Mouse (Mus musculus) cerebellum, adult (tissue): Measurements from ENCODE around the gene Prkn.

ENCODE experiments used
- ATAC-seq: cut with Nextera tagmentation; 2 replicates; pipeline ENCODE4 v1.9.2; 2017; ENCODE audit warnings: mild to moderate bottlenecking, moderate library complexity, mixed read lengths; ENCODE audit not compliant: insufficient number of reproducible peaks, low FRiP score, low TSS enrichment

Prkn gene

DNA sequence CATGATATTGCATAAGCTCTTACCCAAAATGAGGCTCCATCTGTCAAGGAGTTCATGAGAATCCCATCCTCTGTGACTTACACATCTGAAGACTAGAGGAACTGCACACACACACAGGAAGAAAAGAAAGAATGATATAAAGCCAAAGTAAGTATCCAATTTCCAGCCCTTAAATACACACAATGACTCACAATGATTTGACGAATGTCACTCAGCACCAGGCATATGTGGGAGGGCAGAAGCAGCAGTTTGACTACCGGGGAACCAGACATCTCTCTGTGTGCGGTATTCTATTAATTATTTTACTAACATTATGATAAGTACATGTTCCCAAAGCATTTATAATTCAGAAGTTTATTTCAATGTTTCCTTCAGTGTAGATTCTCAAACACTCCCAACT is 780.6 kb downstream of the Prkn start:
- no peak for ATAC-seq

DNA sequence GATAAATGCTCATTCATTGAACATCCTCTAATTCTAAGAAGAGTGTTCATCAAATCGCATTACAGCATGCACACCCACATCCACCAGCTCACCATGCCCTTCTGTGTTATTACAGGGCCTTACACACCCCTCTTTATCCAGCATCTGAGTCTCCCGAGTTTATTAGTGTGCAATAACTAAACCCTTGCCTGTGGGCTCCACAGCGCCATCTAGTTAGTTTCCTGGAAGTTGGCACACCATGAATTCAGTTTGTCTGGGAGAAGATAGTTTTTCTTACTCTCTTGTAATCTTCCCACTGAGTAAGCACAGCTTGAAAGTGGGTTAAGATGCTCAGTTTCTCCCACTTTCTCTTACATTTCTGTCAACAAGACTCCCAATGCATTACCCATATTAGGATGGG is 781.3 kb downstream of the Prkn start:
- ATAC-seq = no peak

DNA sequence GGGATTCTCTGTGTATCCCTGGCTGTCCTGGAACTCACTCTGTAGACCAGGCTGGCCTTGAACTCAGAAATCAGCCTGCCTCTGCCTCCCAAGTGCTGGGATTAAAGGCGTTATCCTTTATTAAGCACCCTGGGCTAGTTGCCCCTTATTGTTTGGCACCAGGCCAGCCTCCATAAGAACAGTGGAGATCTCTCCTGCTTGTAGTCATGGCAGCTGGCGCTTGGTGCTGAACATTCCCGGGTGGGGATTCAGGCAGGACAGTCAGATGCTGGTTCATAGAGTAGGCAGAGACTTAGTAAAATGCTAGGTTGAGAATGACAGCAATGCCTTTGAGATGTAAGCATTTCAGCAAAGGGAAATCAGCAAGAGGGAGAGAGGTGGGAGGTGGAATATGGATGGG is 786.1 kb downstream of the Prkn start:
- ATAC-seq = no peak

DNA sequence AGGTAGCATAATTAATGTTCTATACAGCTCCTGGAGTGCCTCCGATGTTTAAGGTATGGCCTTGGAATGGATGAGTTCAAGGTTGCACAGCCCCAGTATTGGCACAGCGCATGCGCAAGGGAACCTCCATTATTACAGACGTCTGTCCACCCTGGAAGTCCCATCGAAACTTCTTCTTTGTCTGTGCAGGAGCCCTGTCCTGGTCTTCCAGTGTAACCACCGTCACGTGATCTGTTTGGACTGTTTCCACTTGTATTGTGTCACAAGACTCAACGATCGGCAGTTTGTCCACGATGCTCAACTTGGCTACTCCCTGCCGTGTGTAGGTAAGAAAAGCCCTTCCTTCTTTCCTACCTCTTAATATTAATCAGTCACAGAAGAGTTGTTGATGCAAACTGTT is 794.9 kb downstream of the Prkn start:
- ATAC-seq = no peak

DNA sequence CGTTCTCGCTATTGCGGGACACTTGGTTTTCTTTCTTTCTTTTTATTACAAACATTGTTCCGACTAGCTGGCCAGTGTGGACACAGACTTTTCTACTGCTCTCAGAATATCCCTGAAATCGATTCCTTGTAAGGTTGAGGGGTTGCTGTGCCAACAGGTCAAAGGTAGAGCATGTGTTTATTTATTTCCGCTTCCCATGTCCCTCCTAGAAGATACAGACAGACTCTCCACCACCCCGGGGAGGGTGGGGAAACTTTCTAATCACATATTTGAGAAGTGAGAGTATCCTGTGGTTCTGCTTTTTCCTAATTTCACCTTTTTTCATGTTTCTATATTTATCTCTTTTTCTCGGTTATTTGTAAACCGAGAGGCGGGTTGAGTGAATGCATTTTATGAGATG is 797.5 kb downstream of the Prkn start:
- no peak for ATAC-seq

DNA sequence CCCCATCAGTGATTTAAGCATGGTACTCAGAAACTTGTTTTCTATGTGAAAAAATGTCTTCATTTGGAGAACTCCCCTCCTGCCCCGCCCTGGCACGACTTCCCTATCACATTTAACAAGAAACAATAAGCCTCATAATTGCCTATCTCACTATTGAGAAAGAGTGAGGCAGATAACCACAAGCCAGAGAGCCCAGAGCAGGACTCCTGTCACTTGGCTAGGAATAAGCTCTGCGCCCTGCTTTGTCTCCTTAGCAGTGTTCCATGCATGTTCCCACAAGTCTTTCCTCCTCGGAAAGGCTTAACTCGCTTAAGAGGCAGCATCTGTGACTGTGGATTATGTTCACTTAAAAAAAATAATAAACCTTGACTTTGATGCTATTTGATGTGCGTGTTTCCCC is 798.3 kb downstream of the Prkn start:
- no peak for ATAC-seq

DNA sequence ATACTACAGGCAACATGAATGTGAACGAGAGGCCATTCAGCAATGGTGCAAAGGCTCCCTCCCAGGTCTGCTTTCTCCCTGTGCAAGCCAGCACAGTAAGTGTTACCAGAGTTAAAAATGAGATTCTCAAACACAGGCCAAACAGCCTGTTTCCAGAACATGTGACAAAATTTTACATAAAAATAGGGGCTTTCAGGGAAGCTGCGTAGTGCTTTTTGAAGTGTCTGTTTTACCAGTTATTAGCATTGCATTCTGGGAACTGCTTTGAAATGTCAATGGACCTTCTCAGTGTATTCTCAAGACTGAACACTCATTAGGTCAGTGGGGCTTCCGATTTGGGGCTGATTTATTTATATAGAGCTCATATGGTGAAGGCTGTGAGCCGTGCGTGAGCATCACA is 799.6 kb downstream of the Prkn start:
- ATAC-seq = no peak

DNA sequence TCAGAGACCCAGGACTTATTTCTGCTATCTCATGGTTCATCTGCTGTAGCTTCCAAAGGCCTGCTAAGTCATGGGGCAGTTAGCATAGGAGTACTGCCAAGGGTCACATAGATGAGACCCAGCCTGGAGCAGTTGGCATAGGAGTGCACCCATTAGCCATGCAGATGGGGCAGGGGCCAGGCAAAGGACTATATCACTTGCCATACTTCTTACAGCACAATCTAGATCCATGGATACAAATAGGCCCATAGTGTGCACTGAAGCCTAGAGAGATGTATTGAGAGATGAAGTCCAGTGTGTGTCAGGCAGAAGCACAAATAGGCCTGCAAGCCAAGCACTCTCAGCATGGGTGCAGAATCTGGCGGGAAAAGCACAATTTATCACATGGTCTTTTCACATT is 802.1 kb downstream of the Prkn start:
- ATAC-seq = no peak

DNA sequence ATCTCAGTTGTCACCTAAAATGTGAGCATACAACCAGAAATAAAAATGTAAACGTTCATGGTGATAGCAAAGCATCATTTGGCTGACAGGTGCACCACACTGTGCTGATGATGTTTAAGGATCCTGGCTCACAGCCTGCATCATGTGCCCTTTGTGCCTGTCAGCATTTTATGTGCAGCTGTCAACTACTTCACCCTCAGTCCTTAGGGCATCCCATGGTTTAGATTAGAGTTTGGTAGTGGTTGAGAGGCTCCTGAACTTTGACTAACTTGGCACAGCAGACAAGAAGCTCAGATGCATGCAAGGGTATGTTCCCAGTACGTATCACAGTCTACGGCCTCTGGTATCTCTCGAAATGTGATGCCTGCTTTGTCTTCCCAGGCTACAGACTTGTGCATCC is 803.8 kb downstream of the Prkn start:
- no peak for ATAC-seq

DNA sequence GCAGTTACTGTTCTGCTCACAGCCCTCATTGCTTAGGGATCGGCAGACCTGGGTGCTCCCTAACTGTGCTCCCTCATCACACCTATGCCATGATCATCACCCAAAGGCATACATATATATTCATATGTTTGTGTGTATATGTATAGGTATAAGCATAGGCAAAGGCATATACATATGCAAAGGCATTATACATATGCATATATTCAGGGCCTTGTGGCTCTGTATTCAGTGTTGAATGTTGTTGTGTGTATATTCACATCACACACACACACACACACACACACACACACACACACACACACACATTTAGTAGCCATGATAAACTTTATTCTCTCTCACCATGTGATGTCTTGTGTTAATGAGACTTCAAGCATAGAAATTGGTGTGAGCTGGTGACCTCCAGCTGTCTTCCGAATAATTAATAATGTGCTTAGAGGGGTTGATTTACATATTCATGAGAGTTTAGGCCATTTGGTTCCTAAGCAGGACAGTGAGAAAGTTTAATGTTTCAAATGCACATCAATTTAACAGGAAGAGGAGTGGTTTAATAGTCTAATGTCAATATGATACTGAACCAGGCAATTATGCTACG is 804.8 kb downstream of the Prkn start:
- ATAC-seq = no peak

DNA sequence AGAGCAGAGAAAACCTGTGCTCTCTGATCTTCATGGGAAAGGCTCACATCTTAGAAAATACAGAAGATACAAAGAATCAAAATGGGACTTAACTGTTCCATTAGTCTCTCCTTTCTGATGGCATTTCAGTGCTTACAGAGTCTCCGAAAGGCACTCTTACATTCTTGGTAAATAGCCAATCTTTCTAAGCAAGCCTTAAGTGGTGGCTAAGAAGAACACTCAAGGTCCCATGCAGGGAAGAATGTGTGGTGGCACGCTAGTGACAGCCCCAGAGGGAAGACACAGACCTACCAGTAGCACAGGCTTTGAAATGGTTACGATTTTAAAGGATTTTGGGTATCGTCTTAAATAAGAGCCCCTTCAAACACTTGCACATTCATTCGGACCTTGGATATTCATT is 816.2 kb downstream of the Prkn start:
- ATAC-seq = no peak

DNA sequence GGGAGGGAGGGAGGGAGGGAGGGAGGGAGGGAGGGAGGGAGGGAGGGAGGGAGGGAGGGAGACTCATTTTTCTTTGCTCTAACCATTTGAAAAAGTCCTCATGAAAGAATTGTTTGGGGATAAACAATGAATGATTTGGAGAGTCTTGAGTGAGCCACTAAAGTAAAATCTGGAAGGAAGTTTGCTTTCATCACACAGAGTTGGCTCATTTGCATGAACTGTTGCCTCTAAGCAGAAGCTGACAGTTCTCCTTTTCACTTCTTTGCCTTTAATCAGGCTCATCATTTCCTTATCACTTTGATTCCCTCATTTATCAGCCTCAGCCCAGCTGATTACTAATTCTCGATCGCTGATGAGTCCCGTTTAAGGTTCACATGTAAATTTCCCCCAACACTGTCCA is 816.7 kb downstream of the Prkn start:
- no peak for ATAC-seq

DNA sequence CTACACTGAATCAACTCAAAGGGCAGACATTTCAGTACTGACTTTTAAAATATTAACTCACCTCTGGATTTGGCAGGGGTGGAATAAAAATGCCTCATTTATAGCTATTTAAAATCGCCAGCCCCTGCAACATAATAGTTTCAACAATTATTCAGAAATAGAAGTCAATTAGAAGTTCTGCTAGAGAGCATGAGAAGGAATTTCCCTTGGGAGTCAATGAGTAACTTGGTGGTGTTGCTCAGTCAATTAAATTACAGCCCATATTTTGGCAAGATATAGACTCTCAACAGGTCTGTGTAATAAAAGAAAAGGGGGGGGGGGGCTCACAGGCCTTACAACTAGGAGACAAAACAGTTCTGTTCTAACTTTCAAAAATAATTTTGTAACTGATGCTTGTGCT is 821.7 kb downstream of the Prkn start:
- ATAC-seq = no peak

DNA sequence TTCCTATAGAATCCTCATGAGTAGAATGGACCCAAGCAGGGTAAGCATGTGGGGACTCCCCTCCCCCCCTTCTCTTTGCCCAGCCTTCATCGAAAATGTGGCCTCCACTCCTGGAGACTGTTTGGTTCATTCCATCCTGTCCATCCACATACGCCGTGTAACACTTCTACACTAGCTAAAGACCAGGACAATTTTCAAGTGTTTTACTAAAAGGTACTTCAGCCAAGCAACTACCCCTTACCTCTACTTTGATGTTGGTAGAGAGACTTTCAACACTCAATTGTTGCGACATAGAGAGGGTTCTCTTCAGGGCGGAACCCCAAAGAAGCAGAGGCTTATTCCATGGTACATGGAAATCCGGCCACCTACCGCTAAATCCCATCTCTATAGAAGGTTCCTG is 823.3 kb downstream of the Prkn start:
- ATAC-seq = no peak

DNA sequence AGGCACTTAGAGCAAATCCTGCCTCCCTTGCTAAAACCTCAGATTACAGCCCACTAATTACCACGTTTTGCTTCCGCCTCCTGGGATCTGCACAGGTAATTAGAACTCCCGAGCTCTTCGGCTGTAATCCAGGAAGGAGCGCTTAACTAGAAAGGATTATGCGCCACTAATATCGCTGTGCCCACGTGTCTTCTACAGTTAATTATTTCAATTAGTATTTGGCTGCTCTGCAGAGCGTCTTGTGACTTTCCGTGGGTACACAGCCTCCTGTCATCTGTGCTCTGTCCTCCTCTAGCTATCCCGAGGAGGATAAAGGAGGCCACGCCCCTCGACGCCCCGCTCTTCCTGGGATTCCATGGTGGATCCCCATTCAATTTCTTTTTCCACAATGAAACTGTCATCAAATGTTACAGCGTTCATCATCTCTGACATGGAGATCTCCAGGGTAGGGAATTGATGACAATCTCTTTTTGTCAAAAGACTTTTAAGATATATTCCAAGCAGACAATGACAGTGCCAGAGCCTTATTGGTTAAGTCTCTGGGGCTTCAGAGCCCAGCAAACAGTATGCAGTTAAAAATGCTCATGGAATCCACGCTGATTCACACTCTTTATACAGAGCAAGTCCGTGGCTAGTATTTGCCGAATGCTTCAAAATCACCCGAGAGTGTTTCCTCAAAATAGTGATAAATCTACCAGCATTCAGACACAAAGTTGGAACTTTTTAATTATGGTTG is 824.6 kb downstream of the Prkn start:
- no peak for ATAC-seq

DNA sequence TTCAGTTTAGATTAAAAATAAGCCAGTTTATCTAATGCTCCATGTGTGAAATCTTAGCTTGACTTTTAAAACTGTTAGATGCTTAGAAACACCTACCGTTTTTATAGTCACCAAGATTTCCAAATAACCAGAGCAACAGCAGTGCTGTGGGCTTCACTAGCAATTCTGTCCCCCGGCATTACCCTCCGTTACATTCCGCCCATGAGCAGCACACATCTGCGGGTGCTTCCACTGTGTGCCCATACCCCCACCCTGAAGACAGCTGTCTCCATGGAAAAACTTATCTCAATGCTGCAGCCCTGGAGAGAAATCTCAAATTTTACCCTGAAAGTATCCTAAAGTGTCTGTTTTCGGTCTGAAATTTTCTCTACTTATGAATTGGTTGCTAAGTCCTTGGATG is 839.5 kb downstream of the Prkn start:
- no peak for ATAC-seq

DNA sequence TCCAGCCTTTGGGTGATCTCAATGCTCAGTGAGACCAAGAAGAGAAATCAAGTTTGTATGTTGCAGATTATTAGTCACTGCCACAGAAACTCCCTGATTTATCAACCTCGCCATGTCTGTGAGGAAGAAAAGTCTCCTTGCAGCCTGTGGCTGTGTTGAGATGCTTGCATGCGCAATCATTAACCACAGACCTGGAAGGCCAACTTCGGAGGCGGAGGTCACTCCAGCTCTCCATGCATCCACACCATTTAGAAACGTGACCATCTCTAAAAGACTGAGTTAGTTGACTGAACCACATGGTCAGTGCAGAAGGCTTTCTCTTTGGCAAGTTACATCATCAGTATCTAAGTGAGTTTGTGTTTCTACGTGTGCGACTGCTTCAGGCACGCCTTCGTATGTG is 840.3 kb downstream of the Prkn start:
- ATAC-seq = no peak

DNA sequence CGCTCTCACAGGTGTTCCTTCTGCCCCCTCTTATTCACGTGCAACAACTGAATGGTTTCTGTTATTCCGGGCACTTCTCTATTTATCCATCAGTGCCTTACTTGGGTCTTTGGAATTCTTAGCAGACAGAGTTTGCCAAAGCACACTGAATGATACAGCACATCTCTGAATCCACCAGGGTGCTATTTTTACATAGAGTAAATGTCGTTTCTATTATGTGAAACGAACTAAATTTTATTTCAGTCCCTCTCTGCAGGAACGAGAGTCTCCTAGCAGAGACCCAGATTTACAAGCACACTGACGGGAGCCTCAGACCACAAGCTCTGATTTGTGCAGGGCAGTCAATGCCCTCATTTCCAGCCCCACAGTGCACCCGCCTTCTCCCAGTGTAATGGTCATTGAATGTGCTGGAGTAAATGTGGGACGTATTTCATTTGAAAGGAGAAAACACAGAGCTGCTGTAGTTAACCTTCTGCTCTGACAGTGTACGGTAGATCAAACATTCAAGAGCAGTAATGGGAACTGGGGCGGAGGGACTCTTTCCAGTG is 841.7 kb downstream of the Prkn start:
- ATAC-seq = no peak

DNA sequence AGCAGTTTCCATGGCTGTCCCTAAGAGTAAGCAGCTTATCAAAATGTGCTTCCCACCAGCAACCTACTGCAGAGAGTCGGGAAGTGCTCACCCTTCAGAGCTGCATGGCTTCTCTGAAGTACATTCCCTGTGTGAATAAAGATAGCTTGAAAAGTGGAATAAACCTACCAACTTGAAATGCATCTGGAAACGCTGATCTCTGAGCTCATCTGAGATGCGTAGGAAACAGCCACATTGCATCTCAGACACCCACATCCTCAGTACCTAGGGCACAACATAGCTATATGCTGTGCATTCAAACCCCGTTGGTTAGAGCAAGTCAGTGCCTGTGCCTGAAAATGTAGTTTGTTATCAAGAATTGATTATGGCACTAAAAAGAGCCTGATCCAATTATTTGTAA is 864.8 kb downstream of the Prkn start:
- no peak for ATAC-seq

DNA sequence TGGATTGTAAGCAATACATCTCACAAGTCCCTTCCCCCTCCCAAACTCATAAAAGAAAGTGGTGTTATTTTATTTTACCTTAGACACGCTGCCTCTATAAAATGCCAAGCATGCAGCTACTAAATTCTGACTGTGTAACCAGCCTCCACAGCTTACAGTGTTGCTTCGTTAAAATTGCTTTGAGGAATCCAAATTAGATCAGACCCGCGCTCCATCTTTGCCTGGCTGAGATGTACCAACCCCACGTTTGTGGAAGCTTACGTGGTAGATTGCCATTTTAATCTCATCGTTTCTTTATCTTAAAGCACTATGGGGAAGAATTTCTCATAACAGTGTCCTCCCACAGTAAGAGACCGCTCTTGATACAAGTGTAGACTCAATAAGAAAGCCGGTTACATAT is 865.6 kb downstream of the Prkn start:
- ATAC-seq = no peak

DNA sequence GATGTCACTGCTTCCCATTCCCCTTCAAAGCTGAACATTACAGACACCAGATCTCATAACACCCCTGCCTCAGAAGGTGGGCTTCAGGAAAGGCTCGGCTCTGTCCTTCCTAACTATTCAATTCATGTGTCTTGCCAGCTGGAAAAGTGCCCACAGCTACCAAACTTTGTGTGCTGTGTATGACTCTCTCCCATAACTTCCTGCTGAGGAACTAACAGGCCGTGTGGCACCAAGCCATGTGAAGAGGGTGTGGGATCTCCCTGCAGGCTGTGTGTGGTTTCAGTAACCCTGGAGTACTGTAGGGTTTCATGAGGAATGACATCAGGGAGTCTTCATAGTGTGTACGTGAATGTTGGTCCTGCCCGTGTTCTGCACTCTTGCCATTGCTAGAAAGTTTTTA is 871.9 kb downstream of the Prkn start:
- no peak for ATAC-seq

DNA sequence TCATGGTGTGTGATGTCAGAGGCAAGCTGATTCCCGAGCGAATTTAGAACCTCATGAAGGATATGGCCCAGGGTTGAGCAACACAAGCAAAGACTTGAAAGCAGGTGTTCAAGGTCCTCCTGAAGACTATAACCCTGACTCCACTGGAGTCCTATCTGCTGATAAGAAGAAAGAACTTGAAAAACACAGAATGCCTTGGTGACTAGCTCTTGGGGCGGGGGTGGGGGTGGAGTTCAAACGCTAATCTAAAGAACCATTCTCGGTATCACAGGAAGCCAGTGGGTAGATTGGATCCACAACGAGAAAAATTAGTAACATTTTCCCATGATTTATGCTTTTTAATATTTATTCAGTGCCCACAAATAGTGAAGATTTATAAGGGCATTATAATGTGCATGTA is 879.6 kb downstream of the Prkn start:
- no peak for ATAC-seq
